Mouse (Mus musculus): ENCODE measurements at regions not wholly inside any gene's neighbourhood (a gene's known extent, or its start where the extent isn't known, plus 50 kb on each side); places are given as distances from the start of the nearest gene placed in this dataset.

DNA sequence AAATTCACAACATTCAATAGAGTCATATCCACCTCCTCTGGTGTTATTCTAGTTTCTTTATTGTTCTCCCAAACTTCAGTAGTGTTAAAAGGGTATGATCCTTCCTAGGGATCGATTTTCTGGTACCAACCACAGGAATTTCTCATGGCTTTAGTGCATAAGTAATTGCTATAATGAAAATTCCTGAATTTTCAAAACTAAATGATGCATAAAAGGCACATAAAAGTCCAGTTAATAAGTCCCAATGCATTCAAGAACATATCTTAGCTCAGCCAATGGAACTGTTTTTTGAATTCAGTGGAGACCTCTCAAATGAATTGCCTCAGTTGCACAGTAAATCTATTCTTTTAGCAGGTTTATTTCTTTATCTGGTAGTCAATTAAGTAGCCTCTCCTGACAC, 913.7 kb upstream of the Gm8797 start:
- TF ChIP-seq MYOG (IDR thresholded peaks at IDR 0.05; ENCODE audit: control insufficient read depth in 1 of 3, insufficient read depth in 1 of 3, insufficient read length in 2 of 3, low read depth in 2 of 3) (no peak), POLR2A (IDR thresholded peaks at IDR 0.05; ENCODE audit: insufficient read length, low read depth) (no peak), POLR2AphosphoS2 (IDR thresholded peaks at IDR 0.05; ENCODE audit: insufficient read length, low read depth) (no peak), MYOD1 (IDR thresholded peaks at IDR 0.05; ENCODE audit: control insufficient read depth in 1 of 3, insufficient read length in 2 of 3, low read depth in 2 of 3) (no peak), SRF (IDR thresholded peaks at IDR 0.05; ENCODE audit: control insufficient read depth, insufficient read length, low read depth) (no peak), CEBPB (IDR thresholded peaks at IDR 0.05; ENCODE audit: insufficient read depth, poor library complexity, severe bottlenecking) (no peak), TCF12 (IDR thresholded peaks at IDR 0.05; ENCODE audit: insufficient read depth, poor library complexity, severe bottlenecking) (no peak)

Data from myocyte (in vitro differentiated cells).